Mouse (Mus musculus) ES-Bruce4 (cell line): ENCODE data around the gene Lrrc31.

Source experiments
- EP300 ChIP-seq: IDR thresholded peaks from 2 replicates; pipeline ENCODE4 v1.6.1; 2011; ENCODE audit warnings: low read depth, low read length; ENCODE audit not compliant: insufficient read depth
- POLR2A ChIP-seq: IDR thresholded peaks from one replicate; pipeline ENCODE4 v1.8.1; 2011; ENCODE audit warnings: low read length; ENCODE audit not compliant: insufficient read depth

DNA sequence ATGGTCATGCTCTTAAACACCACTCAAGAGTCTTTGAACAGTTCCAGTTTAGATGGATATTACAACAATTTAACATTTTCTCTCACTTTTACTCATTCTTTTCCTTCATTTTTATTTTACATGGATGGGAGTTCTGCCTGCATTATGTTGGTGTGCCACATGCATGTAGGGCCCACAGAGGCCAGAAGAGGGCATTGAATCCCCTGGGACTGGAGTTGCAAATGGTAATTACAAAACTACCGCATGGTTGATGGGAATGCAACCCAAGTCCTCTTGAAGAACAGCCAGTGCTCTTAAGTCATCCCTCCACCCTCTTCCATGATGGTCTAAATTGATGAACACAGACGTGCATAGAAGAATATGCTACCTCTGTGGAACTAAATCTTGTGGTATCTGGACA, 22.8 kb upstream of the Lrrc31 start:
- TF ChIP-seq POLR2A (no peak), EP300 (no peak)
